Mouse (Mus musculus) MEL (cell line): ENCODE data around the gene Unc5cl. TPM values are rescaled to one million over a fixed set of nuclear protein-coding genes. Genes with fewer than 3 reads are reported as not detected.
A peak's percentile ranks its signal among the peaks of the same experiment; 100 is the strongest.

Source experiments
- DNase-seq: peaks from one replicate; pipeline ENCODE4 v3.0.0; 2011; ENCODE audit warnings: low read depth, low spot score
- H3K27ac ChIP-seq: 2 replicates; pipeline ENCODE4 v1.5.1; 2012; ENCODE audit warnings: low read depth, mild to moderate bottlenecking, control low read depth, low read length, moderate library complexity; ENCODE audit not compliant: control insufficient read depth
- H3K27me3 ChIP-seq, 2 experiments: fragments of 150-350 bp in 1 of 2; sonication (generic) in 1 of 2; 2 replicates each; pipeline ENCODE4 v1.6.1; 2012; ENCODE audit warnings: low read length in 2 of 2, mild to moderate bottlenecking in 2 of 2, improper control_type of control experiment in 1 of 2, moderate library complexity in 1 of 2; ENCODE audit not compliant: insufficient read depth in 2 of 2, control insufficient read depth in 1 of 2
- H3K36me3 ChIP-seq, 2 experiments: 2 replicates each; pipeline ENCODE4 v1.6.1; 2012 to 2014; ENCODE audit warnings: low read length in 2 of 2, improper control_type of control experiment in 1 of 2, inconsistent platforms in 1 of 2, mild to moderate bottlenecking in 1 of 2; ENCODE audit not compliant: insufficient read depth in 2 of 2, control insufficient read depth in 1 of 2
- H3K4me1 ChIP-seq, 2 experiments: fragments of 150-350 bp in 1 of 2; sonication (generic) in 1 of 2; 2 replicates each; pipeline ENCODE4 v1.6.1; 2012; ENCODE audit warnings: low read length in 2 of 2, improper control_type of control experiment in 1 of 2, mild to moderate bottlenecking in 1 of 2; ENCODE audit not compliant: insufficient read depth in 2 of 2, control insufficient read depth in 1 of 2
- H3K4me3 ChIP-seq, 2 experiments: fragments of 150-350 bp in 1 of 2; sonication (generic) in 1 of 2; 2 replicates each; pipeline ENCODE4 v1.5.1; 2012; ENCODE audit warnings: low read depth in 2 of 2, low read length in 2 of 2, mild to moderate bottlenecking in 2 of 2, moderate library complexity in 2 of 2, control low read depth in 1 of 2, improper control_type of control experiment in 1 of 2; ENCODE audit not compliant: control insufficient read depth in 1 of 2, insufficient read depth in 1 of 2
- H3K79me2 ChIP-seq: 2 replicates; pipeline ENCODE4 v1.6.1; 2012; ENCODE audit warnings: mild to moderate bottlenecking, low read length, moderate library complexity; ENCODE audit not compliant: control insufficient read depth, poor library complexity, insufficient read depth
- H3K9ac ChIP-seq: 2 replicates; pipeline ENCODE4 v1.6.1; 2012; ENCODE audit warnings: low read depth, mild to moderate bottlenecking, control low read depth, low read length, moderate library complexity; ENCODE audit not compliant: control insufficient read depth, poor library complexity, severe bottlenecking
- H3K9me3 ChIP-seq: fragments of 150-350 bp; sonication (generic); replicated peaks from 2 replicates; pipeline ENCODE4 v1.6.1; 2012; ENCODE audit warnings: mild to moderate bottlenecking, low read length, improper control_type of control experiment, moderate library complexity; ENCODE audit not compliant: insufficient read depth
- BHLHE40 ChIP-seq: IDR thresholded peaks from 2 replicates; pipeline ENCODE4 v1.6.1; 2012; ENCODE audit warnings: low read depth, mild to moderate bottlenecking, inconsistent platforms, low read length, improper control_type of control experiment, borderline replicate concordance
- CHD1 ChIP-seq: IDR thresholded peaks from 2 replicates; pipeline ENCODE4 v1.6.1; 2012; ENCODE audit warnings: low read depth, mild to moderate bottlenecking, inconsistent platforms, low read length, improper control_type of control experiment
- CHD2 ChIP-seq: IDR thresholded peaks from 2 replicates; pipeline ENCODE4 v1.6.1; 2011; ENCODE audit warnings: low read length, improper control_type of control experiment
- E2F4 ChIP-seq: IDR thresholded peaks from 2 replicates; pipeline ENCODE4 v1.6.1; 2011; ENCODE audit warnings: low read depth, low read length, improper control_type of control experiment, borderline replicate concordance
- ELF1 ChIP-seq: IDR thresholded peaks from 2 replicates; pipeline ENCODE4 v1.6.1; 2014; ENCODE audit warnings: low read depth, mild to moderate bottlenecking, inconsistent platforms, low read length, improper control_type of control experiment, moderate library complexity
- EP300 ChIP-seq, 2 experiments: IDR thresholded peaks; 2 replicates each; pipeline ENCODE4 v1.6.1; 2011; ENCODE audit warnings: improper control_type of control experiment in 2 of 2, low read length in 2 of 2, low read depth in 1 of 2, mild to moderate bottlenecking in 1 of 2
- ETS1 ChIP-seq: IDR thresholded peaks from 2 replicates; pipeline ENCODE4 v1.6.1; 2012; ENCODE audit warnings: low read depth, mild to moderate bottlenecking, inconsistent platforms, low read length, improper control_type of control experiment, moderate library complexity
- GATA1 ChIP-seq: IDR thresholded peaks from 2 replicates; pipeline ENCODE4 v1.6.1; 2011; ENCODE audit warnings: low read depth, low read length, improper control_type of control experiment
- JUND ChIP-seq: IDR thresholded peaks from 2 replicates; pipeline ENCODE4 v1.6.1; 2011; ENCODE audit warnings: low read depth, mild to moderate bottlenecking, improper control_type of control experiment, low read length
- KAT2A ChIP-seq: conservative IDR thresholded peaks from 2 replicates; pipeline ENCODE4 v1.6.1; 2012; ENCODE audit warnings: low read depth, low read length, improper control_type of control experiment, inconsistent platforms
- MAFK ChIP-seq: IDR thresholded peaks from 2 replicates; pipeline ENCODE4 v1.6.1; 2011; ENCODE audit warnings: low read depth, mild to moderate bottlenecking, low read length, improper control_type of control experiment, borderline replicate concordance
- MAZ ChIP-seq: IDR thresholded peaks from 2 replicates; pipeline ENCODE4 v1.6.1; 2012; ENCODE audit warnings: low read depth, mild to moderate bottlenecking, inconsistent platforms, low read length, improper control_type of control experiment
- MYB ChIP-seq: IDR thresholded peaks from 2 replicates; pipeline ENCODE4 v1.6.1; 2011; ENCODE audit warnings: mild to moderate bottlenecking, low read depth, low read length, improper control_type of control experiment
- MYC ChIP-seq: IDR thresholded peaks from 2 replicates; pipeline ENCODE4 v1.6.1; 2011; ENCODE audit warnings: low read depth, mild to moderate bottlenecking, low read length, improper control_type of control experiment, moderate library complexity
- NELFE ChIP-seq: IDR thresholded peaks from 2 replicates; pipeline ENCODE4 v1.6.1; 2011; ENCODE audit warnings: low read depth, low read length, improper control_type of control experiment
- NRF1 ChIP-seq: IDR thresholded peaks from 2 replicates; pipeline ENCODE4 v1.6.1; 2014; ENCODE audit warnings: low read depth, mild to moderate bottlenecking, inconsistent platforms, low read length, improper control_type of control experiment, moderate library complexity; ENCODE audit not compliant: poor library complexity, insufficient read depth, severe bottlenecking
- POLR2A ChIP-seq, 2 experiments: IDR thresholded peaks; 2 replicates each; pipeline ENCODE4 v1.6.1; 2011 to 2012; ENCODE audit warnings: low read length in 2 of 2, mild to moderate bottlenecking in 2 of 2, control low read depth in 1 of 2, improper control_type of control experiment in 1 of 2, low read depth in 1 of 2, moderate library complexity in 1 of 2; ENCODE audit not compliant: control insufficient read depth in 1 of 2, insufficient read depth in 1 of 2, poor library complexity in 1 of 2
- POLR2AphosphoS2 ChIP-seq: IDR thresholded peaks from 2 replicates; pipeline ENCODE4 v1.6.1; 2011; ENCODE audit warnings: low read length, improper control_type of control experiment
- POLR2AphosphoS5 ChIP-seq: IDR thresholded peaks from 2 replicates; pipeline ENCODE4 v1.6.1; 2012; ENCODE audit warnings: low read depth, borderline replicate concordance, mild to moderate bottlenecking, inconsistent platforms, low read length, moderate library complexity, mixed read lengths
- SIN3A ChIP-seq: IDR thresholded peaks from 2 replicates; pipeline ENCODE4 v1.6.1; 2012; ENCODE audit warnings: low read length, improper control_type of control experiment, inconsistent platforms
- SMC3 ChIP-seq: IDR thresholded peaks from 2 replicates; pipeline ENCODE4 v1.6.1; 2011; ENCODE audit warnings: low read depth, low read length, improper control_type of control experiment
- TAL1 ChIP-seq: IDR thresholded peaks from 2 replicates; pipeline ENCODE4 v1.6.1; 2012; ENCODE audit warnings: mild to moderate bottlenecking, inconsistent platforms, low read length, moderate library complexity, mixed read lengths
- TCF12 ChIP-seq: IDR thresholded peaks from 2 replicates; pipeline ENCODE4 v1.6.1; 2014; ENCODE audit warnings: low read depth, mild to moderate bottlenecking, inconsistent platforms, low read length, improper control_type of control experiment, moderate library complexity
- UBTF ChIP-seq: IDR thresholded peaks from 2 replicates; pipeline ENCODE4 v1.6.1; 2012; ENCODE audit warnings: low read depth, mild to moderate bottlenecking, inconsistent platforms, low read length, improper control_type of control experiment, moderate library complexity, borderline replicate concordance; ENCODE audit not compliant: insufficient read depth
- ZC3H11A ChIP-seq: IDR thresholded peaks from 2 replicates; pipeline ENCODE4 v1.6.1; 2012; ENCODE audit warnings: low read depth, mild to moderate bottlenecking, inconsistent platforms, low read length, improper control_type of control experiment
- ZKSCAN1 ChIP-seq: IDR thresholded peaks from 2 replicates; pipeline ENCODE4 v1.6.1; 2012; ENCODE audit warnings: low read depth, mild to moderate bottlenecking, inconsistent platforms, low read length, improper control_type of control experiment, moderate library complexity
- ZMIZ1 ChIP-seq: IDR thresholded peaks from 2 replicates; pipeline ENCODE4 v1.6.1; 2012; ENCODE audit warnings: low read depth, mild to moderate bottlenecking, inconsistent platforms, low read length, improper control_type of control experiment, moderate library complexity
- ZNF384 ChIP-seq: IDR thresholded peaks from 2 replicates; pipeline ENCODE4 v1.6.1; 2012; ENCODE audit warnings: low read depth, mild to moderate bottlenecking, inconsistent platforms, low read length, improper control_type of control experiment
- polyA plus RNA-seq, 2 experiments: library from polyadenylated mRNA; stranded (reverse) in 1 of 2; unstranded in 1 of 2; fragments of >175 nt in 1 of 2; fragments of >200 nt in 1 of 2; gene quantifications; 2 replicates each; pipeline versions ENCODE4 v1.2.1 to v1.2.4; 2012; ENCODE audit warnings: low replicate concordance in 2 of 2, low read depth in 1 of 2; ENCODE audit not compliant: insufficient read length in 2 of 2, insufficient read depth in 1 of 2, missing spikeins in 1 of 2
- total RNA-seq: library from RNA; depleted of rRNA; stranded (reverse); fragments of 300-350 nt; gene quantifications from 2 replicates; pipeline ENCODE4 v1.2.3, GENCODE M21; 2012

The Unc5cl gene
- total and polyA plus RNA-seq, 3 experiments: 4.7 to 7.7 TPM; not detected in 1

DNA sequence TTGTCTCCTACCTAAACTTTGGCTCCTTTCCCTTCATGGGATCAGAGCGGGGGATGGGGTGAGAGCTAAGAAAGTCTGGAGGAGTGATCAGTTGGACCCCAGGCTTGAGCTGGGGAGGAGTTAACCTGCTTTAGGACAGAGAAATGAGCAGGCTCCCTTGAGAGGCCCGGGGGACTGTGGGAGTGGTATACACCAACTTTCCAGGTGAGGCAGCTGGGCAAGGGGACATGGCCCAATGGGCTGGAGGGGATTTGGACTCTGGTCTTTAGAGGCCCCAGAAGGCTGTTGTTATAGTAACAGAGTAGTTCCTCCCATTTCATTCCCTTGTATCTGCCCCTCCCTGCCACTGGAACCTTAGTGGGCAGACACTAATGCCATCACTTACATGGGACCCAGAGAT lies 1.3 kb downstream of the Unc5cl start:
- Histone ChIP-seq H3K4me1 (peaks cover 2 to 40% of the 10 kb centered on the region in 2 experiments; a peak in 3 of 4 replicates), H3K27me3 (no peaks in the 10 kb centered on the region), H3K27ac (no peak overlapping the region), H3K9ac (no peak overlapping the region), H3K9me3 (no peaks in the 10 kb centered on the region), H3K4me3 (no peak overlapping the region)
- DNase-seq: no peak
- TF ChIP-seq ZKSCAN1 (no peak), BHLHE40 (no peak), POLR2AphosphoS5 (no peak), MAZ (no peak), ZNF384 (no peak), CHD1 (no peak), ETS1 (no peak), SMC3 (no peak), E2F4 (no peak), TAL1 (no peak), MAFK (no peak), ZC3H11A (no peak), UBTF (no peak), ZMIZ1 (no peak), NRF1 (no peak)
- TF ChIP-seq, all 39 proteins: peak for 0
- Histone ChIP-seq H3K36me3 (peaks cover 0 to 22% of the 10 kb centered on the region in 2 experiments; a peak in 2 of 4 replicates), H3K79me2 (no peaks in the 10 kb centered on the region; the same call in none of the 2 replicates)

DNA sequence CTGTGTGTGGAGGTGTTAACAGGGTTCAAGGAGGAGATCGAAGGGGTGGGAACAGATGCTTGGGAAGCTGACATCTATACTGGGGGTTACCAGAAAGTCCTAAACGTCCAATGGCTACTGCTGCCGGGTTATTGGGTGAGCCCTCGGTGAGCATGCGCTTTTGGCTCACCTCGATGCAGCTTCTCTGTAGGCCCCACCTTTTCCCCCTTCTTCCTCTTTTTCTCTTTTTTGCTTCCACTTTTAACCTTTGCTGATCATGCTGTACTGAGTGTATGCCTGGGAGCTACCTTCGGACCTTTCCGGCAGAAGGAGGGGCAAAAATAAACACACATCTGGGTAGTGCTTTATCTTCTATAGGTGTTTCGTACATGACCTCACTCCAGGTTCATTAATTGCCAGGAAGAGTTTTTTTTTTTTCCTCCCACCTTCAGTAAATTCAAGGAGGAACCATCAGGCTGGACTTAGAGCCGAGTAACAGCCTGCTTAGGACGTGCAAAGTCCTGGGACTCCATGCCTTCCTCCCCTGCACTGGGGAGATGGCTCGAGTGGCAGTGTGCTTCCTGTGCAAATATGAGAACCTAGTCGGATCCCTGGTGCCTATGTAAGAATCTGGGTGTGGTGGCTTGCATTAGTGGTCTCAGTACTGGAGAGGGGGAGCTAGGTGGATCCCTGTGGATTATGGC lies 3.4 kb downstream of the Unc5cl start:
- Histone ChIP-seq H3K9ac (peak overlapping the region; percentile 76), H3K4me1 (peaks cover 2 to 26% of the 10 kb centered on the region in 2 experiments; a peak in 3 of 4 replicates), H3K9me3 (no peaks in the 10 kb centered on the region), H3K79me2 (no peaks in the 10 kb centered on the region; the same call in none of the 2 replicates), H3K27me3 (no peaks in the 10 kb centered on the region), H3K36me3 (peaks cover 0 to 17% of the 10 kb centered on the region in 2 experiments; a peak in 2 of 4 replicates), H3K4me3 (peak overlapping the region; percentile 64 to 65), H3K27ac (peak overlapping the region; percentile 84)
- DNase-seq: peak; percentile 94
- TF ChIP-seq CHD2 (no peak), SMC3 (no peak), KAT2A (no peak), ZNF384 (peak; percentile 60; the same call in 1 of the 2 replicates), EP300 (IDR thresholded peaks at IDR 0.05; ENCODE audit: low read depth in 1 of 2, low read length in 2 of 2) (peak in 1 of 2 experiments; percentile 28; a peak in 1 of 4 replicates), JUND (no peak), GATA1 (no peak), MYB (no peak), MAFK (0 out of 2 replicates have a peak, but pooled peaks have one; percentile 45), UBTF (0 out of 2 replicates have a peak, but pooled peaks have one; percentile 47), TCF12 (peak; percentile 60; the same call in 1 of the 2 replicates), ZMIZ1 (no peak), BHLHE40 (no peak), NELFE (peak; percentile 75), POLR2A (IDR thresholded peaks at IDR 0.05; ENCODE audit: control insufficient read depth in 1 of 2, insufficient read depth in 1 of 2, low read depth in 1 of 2, low read length in 2 of 2, poor library complexity in 1 of 2) (peak in 1 of 2 experiments; percentile 76; a peak in 1 of 4 replicates), ETS1 (no peak; the same call in 1 of the 2 replicates), ELF1 (peak; percentile 59; the same call in 1 of the 2 replicates), POLR2AphosphoS2 (peak; percentile 73; the same call in 1 of the 2 replicates), ZC3H11A (no peak), MYC (peak; percentile 61; the same call in 1 of the 2 replicates), SIN3A (no peak), NRF1 (peak; percentile 88), CHD1 (no peak), TAL1 (no peak)
